Mouse (Mus musculus) monocyte, adult 5-6 weeks (primary cell): ENCODE results near the gene Tbx2. TPM values are rescaled to one million over a fixed set of nuclear protein-coding genes. Genes with fewer than 3 reads are reported as not detected.

Experiments
- ATAC-seq: fragments of 153-309, 156-312 bp; replicated peaks from 2 replicates; pipeline ENCODE4 v1.8.0; 2017; ENCODE audit warnings: mild to moderate bottlenecking; ENCODE audit not compliant: low TSS enrichment, insufficient number of reproducible peaks, severe bottlenecking, poor library complexity, low FRiP score
- total RNA-seq: library from RNA; stranded (forward); fragments of 200-1000, 200-491, 200-594 nt; gene quantifications from 3 replicates; pipeline ENCODE4 v1.2.3, GENCODE M21; 2017

Gene Tbx2
- total RNA-seq, 1 experiment from 2014 or later: 0.95 TPM

GRCm38 (mm10) chr11:85837291-85837647 is 4.9 kb downstream of the Tbx2 start:
- ATAC-seq: no peak

GRCm38 (mm10) chr11:85837648-85838423 is 5.5 kb downstream of the Tbx2 start:
- no peak for ATAC-seq

- ATAC-seq: no peak
Measured at GRCm38 (mm10) chr11:85838424-85839257, 6.3 kb downstream of the Tbx2 start.

GRCm38 (mm10) chr11:85839258-85840030 is 7.1 kb downstream of the Tbx2 start:
- ATAC-seq: no peak

GRCm38 (mm10) chr11:85840031-85840802 is 7.9 kb downstream of the Tbx2 start:
- ATAC-seq: no peak

GRCm38 (mm10) chr11:85840803-85841145 is 8.4 kb downstream of the Tbx2 start:
- ATAC-seq: no peak

GRCm38 (mm10) chr11:85841211-85841681 is 8.9 kb downstream of the Tbx2 start:
- no peak for ATAC-seq

- no peak for ATAC-seq
Measured at GRCm38 (mm10) chr11:85841980-85842379, 9.6 kb downstream of the Tbx2 start.

GRCm38 (mm10) chr11:85842596-85843346 is 10.4 kb downstream of the Tbx2 start:
- ATAC-seq: no peak

GRCm38 (mm10) chr11:85843347-85843692 is 11.0 kb downstream of the Tbx2 start:
- no peak for ATAC-seq

GRCm38 (mm10) chr11:85844144-85844965 is 12.0 kb downstream of the Tbx2 start:
- ATAC-seq: no peak

- ATAC-seq: no peak
Measured at GRCm38 (mm10) chr11:85844971-85845370, 12.6 kb downstream of the Tbx2 start.

- ATAC-seq: no peak
Measured at GRCm38 (mm10) chr11:85845921-85846320, 13.6 kb downstream of the Tbx2 start.

GRCm38 (mm10) chr11:85846509-85846908 is 14.2 kb downstream of the Tbx2 start:
- no peak for ATAC-seq

- ATAC-seq: peak; percentile 70
Measured at GRCm38 (mm10) chr11:85849037-85849436, 16.7 kb downstream of the Tbx2 start.

GRCm38 (mm10) chr11:85850233-85850632 is 17.9 kb downstream of the Tbx2 start, which contains the start of gene Gm11444:
TSS of gene Gm11444 (minus strand) at chr11:85850333.
- ATAC-seq: no peak

- ATAC-seq: no peak
Measured at GRCm38 (mm10) chr11:85850758-85851157, 18.4 kb downstream of the Tbx2 start.
